Mouse (Mus musculus) v-Abl transformed pro-B cells (cell line): ENCODE results near the gene Nle1.
"Not testable (repeated sequence)": the region's sequence is repeated elsewhere in the genome, so short reads cannot be mapped to it uniquely, and the experiment has no call there.

ENCODE experiments used
- in situ Hi-C, 2 experiments: fragments of 400-800 bp; cut with MboI; formaldehyde crosslinking; loops; one replicate each; pipeline ENCODE4 v1.15.1; 2025; ENCODE audit not compliant: unreplicated experiment in 2 of 2

Nle1 gene

DNA sequence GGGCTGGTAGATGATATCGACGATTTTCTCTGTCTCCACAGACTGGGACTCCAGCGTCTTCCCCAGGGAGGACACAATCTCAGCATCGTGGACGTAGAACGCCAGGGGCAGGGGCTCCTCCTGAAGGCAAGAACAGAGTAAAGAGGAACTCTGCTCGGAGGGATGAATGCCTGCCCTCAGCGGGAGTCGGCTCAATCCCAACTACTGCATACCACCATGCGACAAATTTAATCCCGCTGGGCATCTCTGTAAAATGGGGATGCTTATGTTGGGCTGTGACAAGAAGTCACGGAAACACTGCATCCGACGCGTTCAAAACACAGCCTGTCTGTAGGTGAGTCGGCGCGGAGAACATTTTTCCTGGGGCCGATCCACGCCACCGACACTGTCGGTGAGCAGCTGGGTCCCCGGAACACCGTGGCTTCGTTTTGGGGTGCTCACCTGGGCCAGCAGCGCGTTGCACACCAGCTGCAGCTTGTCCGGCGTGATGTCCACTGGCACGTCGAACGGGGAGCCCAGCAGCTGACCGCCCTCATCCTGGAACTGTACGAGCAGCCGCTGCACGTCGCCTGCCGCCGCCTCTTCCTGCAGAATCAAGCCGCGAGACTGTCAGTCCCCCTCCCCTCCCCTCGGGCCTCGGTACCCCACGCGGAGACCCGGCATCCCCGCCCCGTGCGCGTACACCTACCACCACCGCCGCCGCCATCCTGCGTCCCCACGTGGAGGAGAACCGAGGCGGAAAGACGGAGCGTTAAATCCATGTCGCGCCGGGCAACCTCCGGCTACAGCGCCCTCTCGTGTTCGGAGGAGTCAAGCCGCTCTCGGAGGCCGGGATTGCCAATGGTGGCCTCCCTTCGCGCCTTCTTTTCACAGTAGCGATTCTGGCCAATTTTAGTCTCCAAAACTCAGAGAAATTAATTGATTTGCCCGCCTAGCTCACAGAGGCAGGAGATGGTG, at the start of gene Nle1:
Gene Nle1, minus strand, starts transcription at position 761 of the 957 bp plus-strand sequence.
- in situ Hi-C loops = loop anchor here (25.0 kb wide), 1 partner anchor 279 kb away; the partner anchor contains the start of genes Slfn3 (in 2 of the 2) and Slfn4 (in 2 of the 2)

DNA sequence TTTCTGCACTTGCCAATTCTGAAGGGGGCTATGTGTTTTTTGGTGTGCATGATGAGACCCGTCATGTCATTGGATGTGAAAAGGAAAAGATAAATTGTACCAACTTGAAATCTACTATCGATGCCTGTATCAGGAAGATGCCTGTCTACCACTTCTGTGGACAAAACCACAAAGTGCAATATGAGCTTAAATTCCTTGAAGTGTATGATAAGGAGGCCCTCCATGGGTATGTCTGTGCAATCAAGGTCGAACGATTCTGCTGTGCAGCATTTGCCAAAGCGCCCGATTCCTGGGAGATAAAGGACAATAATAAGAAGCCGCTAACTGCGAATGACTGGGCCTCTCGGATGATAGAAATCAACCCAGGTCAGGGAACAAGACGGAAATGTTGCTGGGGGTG, 48.7 kb upstream of the Nle1 start:
- in situ Hi-C loops = loop anchor here (5.0 to 25.0 kb wide), 2 partner anchors 40 to 155 kb away; partner anchors contain the start of gene Slfn1 (in 1 of the 2)

DNA sequence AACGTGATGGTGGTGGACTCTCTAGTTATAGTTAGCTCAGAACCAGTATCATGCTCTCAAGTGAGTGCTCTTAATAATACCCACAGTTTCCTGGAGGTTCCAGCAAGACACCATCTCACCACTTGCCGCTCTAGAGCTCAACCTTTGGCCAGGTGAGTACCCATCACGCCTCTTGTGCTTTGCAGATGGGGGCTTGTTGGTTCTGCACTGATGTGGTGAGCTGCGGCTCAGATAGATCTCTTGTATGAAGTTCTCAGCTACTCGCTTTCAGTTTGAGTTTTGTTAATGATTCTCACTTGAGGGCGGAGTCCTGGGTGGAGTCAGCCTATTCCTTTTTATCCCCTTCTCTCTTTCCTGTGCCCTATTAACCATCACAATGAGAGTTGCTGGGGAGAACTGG, 46.4 kb upstream of the Nle1 start:
- in situ Hi-C loops = loop anchor here (5.0 to 25.0 kb wide), 2 partner anchors 37 to 158 kb away; partner anchors contain the start of gene Slfn1 (in 1 of the 2)

DNA sequence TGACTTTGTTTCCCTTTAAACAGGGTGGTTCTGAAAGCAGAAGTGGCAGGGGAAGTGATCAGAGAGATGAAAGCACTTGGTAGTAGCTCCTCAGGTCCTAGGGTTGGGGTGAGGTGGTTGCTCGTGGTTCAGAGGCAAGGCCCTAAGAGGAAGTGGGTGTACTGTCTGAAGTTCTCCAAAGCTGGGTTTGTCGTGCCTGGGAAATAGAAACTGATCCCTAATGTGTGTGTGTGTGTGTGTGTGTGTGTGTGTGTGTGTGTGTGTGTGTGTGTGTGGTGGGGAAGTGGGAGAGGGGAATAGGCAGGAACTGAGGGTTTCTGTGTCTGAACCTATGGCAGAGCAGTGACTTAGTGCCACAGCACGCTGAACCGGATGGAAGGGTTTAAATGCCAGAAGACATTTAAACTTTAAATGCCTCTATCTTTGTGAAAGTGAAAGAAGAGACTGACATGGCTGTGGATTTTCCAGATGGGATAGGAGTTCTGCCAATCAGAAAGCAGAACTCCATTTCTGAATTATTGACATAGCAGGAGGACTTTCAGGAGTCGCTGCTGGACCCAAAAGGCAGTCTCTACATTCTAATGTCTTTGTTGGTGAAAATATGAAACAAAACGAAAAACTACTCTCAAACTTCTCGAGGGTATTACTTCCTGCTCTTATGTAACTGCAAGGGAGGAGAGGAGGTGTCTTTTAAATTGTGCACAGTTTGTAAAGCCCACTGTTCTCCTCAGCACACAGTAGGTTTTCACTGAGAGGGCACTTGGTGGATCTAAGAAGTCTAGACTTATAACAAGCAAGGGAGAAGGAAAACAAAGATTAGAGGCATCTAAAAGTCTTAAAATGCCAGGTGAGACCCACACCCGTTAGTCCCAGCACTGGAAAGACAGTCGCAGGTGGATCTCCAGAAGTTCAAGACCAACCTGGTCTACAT, 44.7 kb upstream of the Nle1 start:
- in situ Hi-C loops = loop anchor here in 1 of 2 experiments (25.0 kb wide), 1 partner anchor 159 kb away; the partner anchor contains the start of gene Slfn1

DNA sequence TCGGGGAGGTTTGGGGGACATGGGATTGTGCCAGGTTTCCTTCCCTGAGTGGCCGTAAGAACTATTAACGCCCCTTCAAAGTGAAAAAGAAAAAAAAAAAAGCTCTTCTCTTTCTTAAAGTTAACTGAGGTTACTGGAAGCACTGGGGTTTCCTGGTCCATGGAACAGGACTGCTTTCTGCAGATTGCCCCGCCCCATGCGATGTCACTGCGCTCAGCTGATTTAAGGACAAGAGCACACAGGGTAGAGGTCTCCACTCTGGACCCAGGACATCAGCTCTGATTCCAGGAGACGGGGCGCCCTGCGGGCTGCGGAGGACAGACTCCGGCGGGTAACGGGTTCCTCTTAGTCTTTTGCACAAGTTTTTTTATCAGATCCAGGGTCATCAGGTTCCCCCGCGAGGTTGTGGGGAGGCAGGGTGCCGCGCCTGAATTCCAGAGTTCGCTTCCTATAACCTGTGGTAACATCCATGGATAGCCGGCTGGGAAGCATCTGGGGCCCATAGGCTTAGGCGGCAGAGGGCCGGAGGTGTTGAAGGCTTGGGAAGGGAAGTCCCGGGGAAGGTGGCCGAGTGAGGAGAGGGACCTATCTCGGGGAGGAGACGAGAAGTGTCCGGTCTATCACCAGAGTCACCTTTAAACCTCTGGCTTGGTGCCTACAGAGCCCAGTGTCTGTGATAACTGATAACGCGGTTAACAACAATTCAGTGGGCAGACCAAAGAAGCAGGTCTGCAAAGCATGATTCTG, 43.8 kb upstream of the Nle1 start:
- in situ Hi-C loops = loop anchor here in 1 of 2 experiments (25.0 kb wide), 1 partner anchor 160 kb away; the partner anchor contains the start of gene Slfn1

DNA sequence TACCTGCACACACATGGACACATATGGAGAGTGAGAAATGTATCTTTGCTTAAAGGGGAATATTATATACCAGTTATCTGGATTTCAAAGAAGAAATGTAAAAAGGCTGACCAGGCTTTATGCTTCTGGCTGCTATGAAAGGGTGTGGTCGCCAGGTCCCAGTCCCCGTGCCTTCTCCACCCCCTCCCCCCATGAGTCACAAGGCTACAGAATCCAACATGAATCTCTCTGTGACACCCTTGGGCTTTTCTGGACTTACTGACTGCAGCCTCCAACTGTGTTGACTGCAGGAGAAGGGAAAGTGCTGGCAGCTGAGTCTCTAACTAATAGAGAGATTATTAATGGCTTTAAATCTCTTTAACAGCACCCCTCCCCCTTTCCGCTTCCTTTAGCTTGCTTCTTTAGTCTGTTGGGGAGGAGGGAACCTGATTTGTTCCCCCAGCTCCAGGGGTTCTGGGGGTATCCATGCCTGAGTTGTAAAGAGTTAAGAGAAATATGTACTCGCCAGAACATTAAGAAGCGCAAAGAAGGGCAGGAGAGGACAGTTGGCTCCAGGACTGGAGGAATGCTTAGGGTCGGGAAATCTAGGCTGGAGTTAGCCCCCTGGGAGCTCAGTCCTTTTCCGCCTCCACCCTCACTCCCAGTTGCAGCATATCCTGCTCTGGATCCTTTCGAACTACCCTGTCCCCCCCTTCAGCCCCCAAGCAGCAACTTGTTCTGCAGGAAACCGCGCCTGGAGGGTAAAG, 42.7 kb upstream of the Nle1 start, which contains the start of gene Slfn5:
Gene Slfn5, plus strand, starts transcription at position 614 of the 746 bp plus-strand sequence.
- in situ Hi-C loops = loop anchor here in 1 of 2 experiments (25.0 kb wide), 1 partner anchor 161 kb away; the partner anchor contains the start of gene Slfn1

DNA sequence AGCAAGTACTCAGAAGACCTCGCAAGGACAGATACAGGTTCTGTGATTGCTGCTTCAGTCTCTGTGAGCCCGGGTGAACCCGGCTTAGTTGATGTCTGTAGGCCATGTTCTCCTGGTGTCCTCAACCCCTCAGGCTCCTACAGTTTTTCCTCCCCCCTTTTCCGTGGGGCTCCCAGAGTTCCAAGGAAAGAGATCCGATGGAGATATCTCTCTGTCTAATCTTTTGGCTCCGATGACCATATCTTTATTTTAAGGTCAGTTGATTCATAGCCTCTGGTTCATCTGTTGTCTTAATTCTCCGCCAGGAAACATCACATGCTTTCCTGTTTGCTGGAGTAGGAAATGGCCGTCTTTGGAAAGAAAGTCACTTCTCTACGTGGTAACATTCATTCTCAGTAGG, 40.8 kb upstream of the Nle1 start:
- in situ Hi-C loops = no loop called here

DNA sequence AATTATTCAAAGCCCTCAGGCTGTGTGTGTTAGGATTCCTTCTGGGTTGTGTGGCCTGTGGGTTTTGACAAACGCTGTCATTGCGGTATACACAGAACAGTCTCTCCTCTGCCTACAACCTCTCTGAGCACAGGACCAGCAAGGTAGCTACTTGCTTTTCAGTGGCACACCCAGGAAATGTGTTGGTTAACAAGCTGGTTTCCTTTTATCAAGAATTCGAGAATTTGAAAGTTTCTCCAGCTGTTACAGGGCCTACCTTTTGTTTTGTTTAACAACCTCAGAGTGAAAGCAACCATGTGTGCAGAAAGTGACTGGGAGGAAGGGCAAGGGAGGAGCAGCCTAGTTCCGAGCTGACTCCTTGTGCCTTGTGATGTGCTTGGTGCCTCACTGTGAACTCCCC, 39.2 kb upstream of the Nle1 start:
- in situ Hi-C loops = no loop called here

DNA sequence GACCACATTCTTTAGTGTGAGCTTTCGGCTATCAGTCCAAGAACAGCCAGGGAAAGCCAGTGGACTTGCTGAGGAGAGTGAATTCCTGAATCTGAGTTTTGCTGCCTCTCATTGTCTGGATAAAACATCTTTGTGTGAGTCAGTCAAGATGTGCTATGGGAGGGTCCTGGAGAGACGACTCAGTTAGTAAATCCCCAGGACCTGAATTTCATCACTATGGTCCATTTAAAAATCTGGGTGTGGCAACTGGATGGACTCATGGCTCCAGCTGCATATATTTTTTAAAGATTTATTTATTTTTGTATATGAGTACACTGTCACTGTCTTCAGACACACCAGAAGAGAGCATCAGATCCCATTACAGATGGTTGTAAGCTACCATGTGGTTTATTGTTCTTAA, 37.4 kb upstream of the Nle1 start:
- in situ Hi-C loops = no loop called here

DNA sequence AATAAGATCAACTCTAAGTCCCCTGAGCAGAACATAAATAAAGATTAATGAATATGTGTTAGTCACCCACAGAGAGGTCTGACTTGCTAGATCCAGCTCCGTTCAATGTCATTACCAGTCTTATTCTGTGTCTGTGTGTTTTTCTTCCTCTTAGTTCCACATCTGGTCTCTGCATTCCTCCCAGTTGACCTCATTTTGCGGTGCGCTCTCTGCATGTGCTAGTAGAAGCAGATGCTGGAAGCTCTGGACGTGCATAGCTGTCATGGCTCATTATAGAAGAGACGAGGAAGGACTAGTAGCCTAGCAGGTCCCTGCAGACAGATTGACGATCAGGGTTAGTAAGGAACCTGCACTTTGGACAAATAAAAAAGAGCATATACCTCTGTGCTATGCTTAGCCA, 35.1 kb upstream of the Nle1 start:
- in situ Hi-C loops = no loop called here

DNA sequence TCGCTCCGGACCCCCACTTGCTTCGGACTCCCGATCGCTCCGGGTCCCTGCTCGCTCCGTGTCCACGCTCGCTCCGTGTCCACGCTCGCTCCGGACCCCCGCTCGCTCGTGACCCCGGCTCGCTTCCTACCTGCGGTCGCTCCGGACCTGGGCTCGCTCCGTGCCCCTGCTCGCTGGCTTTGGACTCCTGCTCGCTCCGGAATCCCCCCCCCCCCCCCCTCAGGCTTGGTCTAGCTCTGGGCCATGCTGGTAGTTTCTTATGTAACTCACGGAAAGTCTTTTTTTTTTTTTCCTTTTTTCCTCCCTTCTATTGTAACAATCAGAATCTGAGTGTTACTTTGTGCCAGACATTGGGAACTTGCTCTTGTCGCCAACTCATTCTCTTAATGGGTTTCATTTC, 25.0 kb upstream of the Nle1 start:
- in situ Hi-C loops = no loop called here

DNA sequence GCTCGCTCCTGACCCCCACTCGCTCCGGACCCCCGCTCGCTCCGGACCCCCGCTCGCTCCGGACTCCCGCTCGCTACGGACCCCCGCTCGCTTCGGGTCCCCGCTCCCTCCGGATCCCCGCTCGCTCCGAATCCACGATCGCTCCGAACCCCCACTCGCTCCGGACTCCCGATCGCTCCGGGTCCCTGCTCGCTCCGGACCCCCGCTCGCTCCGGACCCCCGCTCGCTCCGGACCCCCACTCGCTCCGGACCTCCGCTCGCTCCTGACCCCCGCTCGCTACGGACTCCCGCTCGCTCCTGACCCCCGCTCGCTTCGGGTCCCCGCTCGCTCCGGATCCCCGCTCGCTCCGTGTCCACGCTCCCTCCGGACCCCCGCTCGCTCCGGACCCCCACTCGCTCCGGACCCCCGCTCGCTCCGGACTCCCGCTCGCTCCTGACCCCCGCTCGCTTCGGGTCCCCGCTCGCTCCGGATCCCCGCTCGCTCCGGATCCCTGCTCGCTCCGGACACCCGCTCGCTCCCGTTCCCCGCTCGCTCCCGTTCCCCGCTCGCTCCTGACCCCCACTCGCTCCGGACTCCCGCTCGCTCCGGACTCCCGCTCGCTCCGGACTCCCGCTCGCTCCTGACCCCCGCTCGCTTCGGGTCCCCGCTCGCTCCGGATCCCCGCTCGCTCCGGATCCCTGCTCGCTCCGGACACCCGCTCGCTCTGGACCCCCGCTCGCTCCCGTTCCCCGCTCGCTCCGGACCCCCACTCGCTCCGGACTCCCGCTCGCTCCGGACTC, 23.6 kb upstream of the Nle1 start:
- in situ Hi-C loops = not testable (repeated sequence)

DNA sequence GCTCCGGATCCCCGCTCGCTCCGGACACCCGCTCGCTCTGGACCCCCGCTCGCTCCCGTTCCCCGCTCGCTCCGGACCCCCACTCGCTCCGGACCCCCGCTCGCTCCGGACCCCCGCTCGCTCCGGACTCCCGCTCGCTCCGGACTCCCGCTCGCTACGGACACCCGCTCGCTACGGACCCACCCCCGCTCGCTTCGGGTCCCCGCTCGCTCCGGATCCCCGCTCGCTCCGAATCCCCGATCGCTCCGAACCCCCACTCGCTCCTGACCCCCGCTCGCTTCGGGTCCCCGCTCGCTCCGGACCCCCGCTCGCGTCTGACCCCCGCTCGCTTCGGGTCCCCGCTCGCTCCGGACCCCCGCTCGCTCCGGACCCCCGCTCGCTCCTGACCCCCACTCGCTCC, 22.9 kb upstream of the Nle1 start:
- in situ Hi-C loops = not testable (repeated sequence)

DNA sequence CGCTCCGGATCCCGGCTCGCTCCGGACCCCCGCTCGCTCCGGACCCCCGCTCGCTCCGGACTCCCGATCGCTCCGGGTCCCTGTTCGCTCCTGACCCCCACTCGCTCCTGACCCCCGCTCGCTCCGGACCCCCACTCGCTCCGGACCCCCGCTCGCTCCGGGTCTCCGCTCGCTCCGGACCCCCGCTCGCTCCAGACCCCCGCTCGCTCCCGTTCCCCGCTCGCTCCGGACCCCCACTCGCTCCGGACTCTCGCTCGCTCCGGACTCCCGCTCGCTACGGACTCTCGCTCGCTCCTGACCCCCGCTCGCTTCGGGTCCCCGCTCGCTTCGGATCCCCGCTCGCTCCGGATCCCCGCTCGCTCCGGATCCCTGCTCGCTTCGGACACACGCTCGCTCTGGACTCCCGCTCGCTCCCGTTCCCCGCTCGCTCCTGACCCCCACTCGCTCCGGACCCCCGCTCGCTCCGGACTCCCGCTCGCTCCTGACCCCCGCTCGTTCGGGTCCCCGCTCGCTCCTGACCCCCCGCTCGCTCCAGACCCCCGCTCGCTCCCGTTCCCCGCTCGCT, 22.3 kb upstream of the Nle1 start:
- in situ Hi-C loops = not testable (repeated sequence)

DNA sequence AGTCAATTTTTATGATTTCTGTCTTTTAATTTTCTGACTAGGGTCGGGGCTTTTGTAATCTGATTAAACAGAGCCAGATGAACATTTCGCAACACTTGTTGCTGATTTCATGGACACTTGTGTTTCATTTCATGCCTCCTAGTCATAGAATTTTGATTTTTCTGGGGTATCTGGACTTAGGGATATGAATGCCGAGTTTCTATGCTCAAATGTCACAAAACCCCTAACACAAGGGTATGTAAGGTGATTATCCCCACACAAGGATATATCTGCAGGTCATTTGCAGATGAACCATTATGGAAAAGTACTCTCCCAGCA, 21.4 kb upstream of the Nle1 start:
- in situ Hi-C loops = loop anchor here in 1 of 2 experiments (10.0 kb wide), 1 partner anchor 105 kb away; no protein-coding TSS in a partner anchor

DNA sequence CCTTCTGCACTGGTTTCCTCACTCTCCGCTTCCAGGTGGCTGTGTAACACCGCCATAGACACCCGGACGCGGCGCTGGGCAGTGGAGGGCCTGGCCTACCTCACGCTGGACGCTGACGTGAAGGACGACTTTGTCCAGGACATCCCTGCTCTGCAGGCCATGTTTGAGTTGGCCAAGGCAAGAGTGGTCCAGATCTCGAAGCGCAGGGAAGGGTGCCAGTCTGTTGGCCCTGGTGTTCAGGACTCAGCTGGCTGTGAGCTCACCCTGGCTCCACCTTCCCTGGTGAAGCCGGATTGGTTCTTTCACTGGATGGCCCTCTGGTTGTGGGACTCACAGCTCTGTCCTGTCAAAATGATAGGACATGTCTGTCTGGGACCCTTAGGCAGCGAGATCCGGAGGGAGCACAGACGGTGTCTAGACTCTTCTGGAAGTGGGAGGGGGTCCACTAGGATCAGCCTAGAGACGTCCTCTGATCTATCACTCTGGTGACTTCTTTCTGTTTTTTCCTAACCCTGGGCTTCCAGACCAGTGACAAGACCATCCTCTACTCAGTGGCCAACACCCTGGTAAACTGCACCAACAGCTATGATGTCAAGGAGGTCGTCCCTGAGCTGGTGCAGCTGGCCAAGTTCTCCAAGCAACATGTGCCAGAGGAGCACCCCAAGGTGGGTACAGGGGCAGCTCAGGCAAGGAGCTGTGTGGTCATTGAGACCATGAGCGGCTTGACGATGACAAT, 20.9 kb upstream of the Nle1 start:
- in situ Hi-C loops = loop anchor here in 1 of 2 experiments (10.0 kb wide), 1 partner anchor 106 kb away; no protein-coding TSS in a partner anchor

DNA sequence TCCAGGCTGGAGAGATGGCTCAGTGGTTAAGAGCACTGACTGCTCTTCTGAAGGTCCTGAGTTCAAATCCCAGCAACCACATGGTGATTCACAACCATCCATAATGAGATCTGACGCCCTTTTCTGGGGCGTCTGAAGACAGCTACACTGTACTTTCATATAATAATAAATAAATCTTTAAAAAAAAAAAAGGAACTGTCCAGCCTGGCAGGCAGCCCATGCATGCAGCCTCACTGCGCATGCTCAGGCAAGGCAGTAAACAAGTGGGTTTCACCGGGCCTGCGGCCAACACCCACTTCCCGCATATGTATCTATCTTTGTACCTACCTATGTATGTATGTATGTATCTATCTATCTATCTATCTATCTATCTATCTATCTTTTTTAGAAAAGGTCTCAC, 15.7 kb upstream of the Nle1 start:
- in situ Hi-C loops = loop anchor here (10.0 to 25.0 kb wide), 2 partner anchors 111 to 263 kb away; partner anchors contain the start of genes Slfn3 (in 2 of the 2) and Slfn4 (in 2 of the 2)
